Mouse (Mus musculus) embryo, embryonic 9.5 days (tissue): ENCODE data around the gene 4931429L15Rik.
"Not testable (repeated sequence)": the region's sequence is repeated elsewhere in the genome, so short reads cannot be mapped to it uniquely, and the experiment has no call there.

Source experiments
- DNase-seq: peaks from one replicate; pipeline ENCODE4 v3.0.0-alpha.2; 2017; ENCODE audit errors: extremely low spot score

The 4931429L15Rik gene

DNA sequence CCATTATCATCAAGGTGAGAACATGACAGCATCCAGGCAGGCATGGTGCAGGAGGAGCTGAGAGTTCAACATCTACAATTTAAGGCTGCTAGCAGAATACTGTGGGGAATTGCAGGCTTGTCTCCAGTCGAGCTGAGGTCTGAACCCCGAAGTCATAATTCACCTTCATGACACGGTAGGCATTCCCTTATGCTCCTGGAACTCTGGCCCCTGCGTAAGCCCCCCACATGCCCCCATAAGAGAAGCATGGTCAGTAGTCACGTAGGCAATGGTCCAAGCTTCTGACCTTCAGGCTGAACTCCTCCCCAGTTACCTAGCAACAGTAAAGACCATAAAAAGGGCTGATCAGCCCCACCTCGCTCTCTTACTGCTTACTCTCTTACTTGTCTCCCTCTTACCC lies at the start of gene 4931429L15Rik:
Gene 4931429L15Rik, minus strand, starts transcription at position 101 of the 400 bp plus-strand sequence.
- DNase-seq = not testable (repeated sequence)

DNA sequence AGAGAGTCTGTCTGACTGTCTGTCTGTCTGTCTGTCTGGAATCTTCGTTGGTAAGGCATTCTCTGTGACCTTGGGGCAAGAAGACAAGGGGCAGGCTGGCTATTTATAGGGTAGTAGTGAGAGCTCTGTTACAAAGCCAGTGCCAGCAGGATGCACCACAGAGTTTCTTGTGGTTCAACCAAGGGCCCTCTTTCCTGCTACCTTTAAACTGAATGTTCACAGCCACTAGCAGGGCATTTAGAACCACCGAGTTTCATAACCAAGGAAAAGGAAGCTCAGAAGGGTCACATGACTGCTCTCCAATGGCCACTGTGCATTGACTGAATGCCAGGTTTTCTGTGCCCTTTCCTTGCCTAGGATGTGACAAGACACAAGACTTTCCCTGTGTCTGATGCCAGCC lies 42.7 kb upstream of the 4931429L15Rik start:
- DNase-seq = no peak

GRCm38 (mm10) chr9:46361461-46362111 lies 41.8 kb upstream of the 4931429L15Rik start:
- DNase-seq = no peak

GRCm38 (mm10) chr9:46353992-46354391 lies 34.2 kb upstream of the 4931429L15Rik start:
- DNase-seq = peak; percentile 75

DNA sequence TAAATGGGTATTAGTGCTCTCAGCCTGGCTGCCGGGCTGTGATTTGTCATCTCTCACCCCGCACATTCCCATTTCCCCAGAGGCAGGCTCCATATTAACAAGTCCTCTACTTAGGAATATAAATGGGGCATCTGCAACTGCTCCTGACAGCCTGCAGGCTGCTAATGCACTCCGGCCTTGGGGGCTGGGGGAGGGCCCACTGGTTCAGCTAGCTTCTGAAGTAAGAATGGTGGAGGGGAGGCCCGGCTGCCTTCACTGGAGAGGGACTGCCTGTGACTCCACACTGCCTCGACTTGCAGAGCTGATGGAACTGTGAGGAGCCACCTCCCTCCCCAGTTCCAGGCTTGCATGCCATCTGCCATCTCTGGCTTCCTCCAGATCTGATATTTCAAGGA lies 33.5 kb upstream of the 4931429L15Rik start:
- no peak for DNase-seq

DNA sequence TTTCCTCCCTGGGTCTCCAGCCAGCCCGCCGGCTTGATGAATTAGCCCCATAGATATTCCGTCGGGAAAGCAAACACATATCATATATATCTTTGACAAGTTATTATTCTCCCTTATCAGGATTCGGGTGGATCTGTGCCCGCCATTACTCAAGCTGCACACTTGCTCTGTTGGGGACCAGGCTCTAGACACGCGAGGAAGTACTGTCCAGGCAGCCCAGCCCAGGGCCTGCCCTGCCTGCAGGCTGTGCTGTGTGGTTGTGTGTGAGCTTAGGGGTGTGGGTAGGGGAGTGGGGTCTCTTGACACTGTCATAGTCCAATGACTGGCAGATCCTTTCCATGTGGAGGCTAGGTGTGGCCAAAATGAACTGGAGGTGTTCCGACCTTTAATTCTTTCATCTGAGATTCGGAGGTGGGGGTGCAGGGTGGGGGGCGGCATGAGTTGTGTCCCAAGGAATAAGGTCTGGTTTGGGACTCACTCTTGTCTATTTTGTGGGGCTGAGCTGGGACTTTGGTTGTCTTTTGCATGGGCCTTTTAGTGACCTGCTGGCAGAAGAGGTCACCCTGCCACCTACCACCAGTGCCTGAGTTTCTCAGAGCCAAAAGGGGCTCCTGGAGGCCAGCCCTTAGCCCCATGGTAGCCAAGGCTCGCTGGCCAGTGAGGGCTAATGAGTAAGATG lies 33.0 kb upstream of the 4931429L15Rik start:
- DNase-seq = no peak

DNA sequence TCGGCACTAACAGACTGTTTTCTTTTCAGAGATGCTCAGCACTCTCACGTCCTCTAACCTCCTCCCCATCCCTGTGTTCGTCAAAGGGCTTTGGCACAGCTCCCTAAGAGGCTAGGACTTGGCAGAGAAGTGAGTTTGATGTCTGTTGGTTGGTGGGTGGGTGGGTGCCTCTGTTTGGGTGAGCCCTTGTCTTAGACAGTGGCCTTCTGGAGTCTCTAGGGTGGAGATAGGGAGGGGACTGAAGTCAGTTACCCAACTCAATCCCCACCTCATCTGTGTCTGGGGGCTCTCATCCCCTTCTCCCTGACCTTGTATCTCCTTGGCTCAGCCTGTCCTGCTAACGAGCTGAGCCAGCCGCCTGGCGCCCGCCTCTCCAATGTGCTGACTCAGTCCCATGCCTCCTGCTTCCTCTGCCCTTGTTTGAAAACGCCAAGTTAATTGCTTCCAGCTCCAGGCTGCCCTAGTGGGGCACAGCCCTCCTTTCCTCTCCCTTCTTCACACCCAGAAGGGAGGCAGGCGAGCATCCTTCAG lies 30.7 kb upstream of the 4931429L15Rik start:
- DNase-seq = no peak

DNA sequence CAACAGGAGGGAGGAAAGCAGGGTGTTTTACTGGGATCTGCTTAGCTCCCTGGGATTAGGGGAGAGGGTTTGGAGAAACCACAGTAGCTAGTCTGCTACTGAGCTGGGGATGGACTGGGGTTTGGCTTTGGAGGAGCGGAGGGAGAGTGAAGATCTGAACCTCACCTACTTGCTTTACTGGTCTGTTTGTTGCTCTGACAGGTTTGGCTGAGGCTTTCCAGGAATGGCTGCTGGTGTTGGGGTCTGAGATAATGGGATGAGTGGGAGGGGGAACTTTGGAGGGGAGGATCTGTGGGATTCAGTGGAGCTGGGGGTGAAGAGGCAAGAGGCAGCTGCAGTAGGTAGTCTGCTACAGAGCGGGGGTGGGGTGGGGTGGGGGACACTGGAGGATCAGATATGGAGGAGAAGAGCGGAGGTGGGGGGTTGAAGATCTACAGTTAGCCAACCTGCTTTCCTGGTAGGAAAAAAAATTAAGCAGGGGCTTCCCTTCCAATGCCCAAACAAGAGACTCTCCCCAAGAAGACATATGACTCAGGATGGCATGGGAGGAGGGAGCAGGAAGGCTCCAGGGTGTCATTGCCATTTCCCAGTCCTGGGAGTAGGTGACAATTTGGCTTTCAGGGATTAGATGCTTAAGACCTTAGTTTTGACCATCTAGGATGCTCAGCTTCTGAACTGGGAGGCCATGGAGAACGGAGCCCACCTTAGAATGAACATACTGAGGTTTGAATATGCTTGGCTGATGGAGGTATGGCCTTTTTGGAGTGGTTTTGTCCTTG lies 26.3 kb upstream of the 4931429L15Rik start:
- DNase-seq = no peak

GRCm38 (mm10) chr9:46339051-46339652 lies 19.4 kb upstream of the 4931429L15Rik start:
- no peak for DNase-seq

DNA sequence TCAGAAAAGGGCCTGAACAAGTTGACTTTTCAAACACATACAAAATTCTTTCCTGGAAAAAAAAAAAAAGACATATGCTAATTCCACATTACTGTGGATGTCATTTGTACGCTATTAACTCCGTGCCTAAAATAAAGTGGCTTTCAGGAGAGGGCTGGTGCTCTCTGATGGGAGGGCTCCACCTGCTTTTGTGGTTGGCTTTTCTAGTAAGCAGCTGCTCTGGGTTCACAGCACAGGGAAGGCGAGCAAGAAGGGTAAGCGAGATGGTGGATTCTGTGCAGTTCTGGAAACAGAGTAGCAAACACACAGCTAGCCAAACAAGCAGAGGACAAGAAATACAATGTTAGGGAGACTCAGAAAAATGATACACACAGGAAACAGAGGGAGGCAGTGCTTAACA lies 18.6 kb upstream of the 4931429L15Rik start:
- DNase-seq = no peak

- peak; percentile 63 for DNase-seq
Measured at GRCm38 (mm10) chr9:46337852-46338291, 18.1 kb upstream of the 4931429L15Rik start.

GRCm38 (mm10) chr9:46337331-46337730 lies 17.5 kb upstream of the 4931429L15Rik start:
- DNase-seq = no peak

GRCm38 (mm10) chr9:46336294-46336693 lies 16.5 kb upstream of the 4931429L15Rik start:
- DNase-seq = not testable (repeated sequence)

- DNase-seq = no peak
Measured at GRCm38 (mm10) chr9:46335461-46335995, 15.7 kb upstream of the 4931429L15Rik start.

DNA sequence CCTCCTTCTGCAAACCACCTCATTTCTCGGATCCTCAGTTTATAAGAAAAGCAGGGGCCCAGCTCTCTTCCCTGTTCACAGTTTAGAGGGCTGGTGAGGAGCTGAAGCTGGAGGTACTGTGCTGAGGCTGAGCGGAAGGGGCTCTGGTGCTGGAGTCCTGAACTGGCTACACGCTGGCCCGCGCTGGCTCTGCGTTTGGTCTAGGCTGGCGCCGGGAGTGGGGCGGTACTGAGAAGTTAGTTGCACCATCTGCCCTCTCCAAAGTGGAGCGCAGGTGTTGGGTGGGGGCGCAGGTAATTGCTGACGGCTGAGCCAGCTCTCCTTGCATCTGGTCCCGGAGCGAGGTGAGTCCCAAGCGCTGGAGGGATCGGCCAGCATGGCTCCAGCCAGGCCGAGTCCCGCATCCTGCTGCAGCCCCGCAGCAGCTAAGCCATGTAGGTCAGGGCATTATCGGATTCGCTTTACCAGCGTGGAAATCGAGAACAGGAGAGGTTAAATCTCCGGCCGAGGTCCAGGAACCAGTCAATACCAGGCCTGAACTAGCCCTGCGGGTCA lies 14.8 kb upstream of the 4931429L15Rik start:
- DNase-seq = no peak

DNA sequence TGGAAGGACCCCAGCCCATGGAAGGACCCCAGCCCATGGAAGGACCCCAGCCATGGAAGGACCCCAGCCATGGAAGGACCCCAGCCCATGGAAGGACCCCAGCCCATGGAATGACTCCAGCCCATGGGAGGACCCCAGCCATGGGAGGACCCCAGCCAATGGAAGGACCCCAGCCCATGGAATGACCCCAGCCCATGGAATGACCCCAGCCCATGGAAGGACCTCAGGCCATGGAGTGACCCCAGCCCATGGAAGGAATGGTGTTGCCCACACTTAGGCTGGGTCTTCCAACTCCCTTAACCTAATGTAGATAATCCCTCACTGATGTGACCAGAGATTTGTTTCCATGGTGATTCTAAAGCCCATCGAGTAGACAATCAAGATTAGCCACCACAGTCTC lies 11.5 kb upstream of the 4931429L15Rik start:
- DNase-seq = no peak

- no peak for DNase-seq
Measured at GRCm38 (mm10) chr9:46330586-46330895, 10.8 kb upstream of the 4931429L15Rik start.

DNA sequence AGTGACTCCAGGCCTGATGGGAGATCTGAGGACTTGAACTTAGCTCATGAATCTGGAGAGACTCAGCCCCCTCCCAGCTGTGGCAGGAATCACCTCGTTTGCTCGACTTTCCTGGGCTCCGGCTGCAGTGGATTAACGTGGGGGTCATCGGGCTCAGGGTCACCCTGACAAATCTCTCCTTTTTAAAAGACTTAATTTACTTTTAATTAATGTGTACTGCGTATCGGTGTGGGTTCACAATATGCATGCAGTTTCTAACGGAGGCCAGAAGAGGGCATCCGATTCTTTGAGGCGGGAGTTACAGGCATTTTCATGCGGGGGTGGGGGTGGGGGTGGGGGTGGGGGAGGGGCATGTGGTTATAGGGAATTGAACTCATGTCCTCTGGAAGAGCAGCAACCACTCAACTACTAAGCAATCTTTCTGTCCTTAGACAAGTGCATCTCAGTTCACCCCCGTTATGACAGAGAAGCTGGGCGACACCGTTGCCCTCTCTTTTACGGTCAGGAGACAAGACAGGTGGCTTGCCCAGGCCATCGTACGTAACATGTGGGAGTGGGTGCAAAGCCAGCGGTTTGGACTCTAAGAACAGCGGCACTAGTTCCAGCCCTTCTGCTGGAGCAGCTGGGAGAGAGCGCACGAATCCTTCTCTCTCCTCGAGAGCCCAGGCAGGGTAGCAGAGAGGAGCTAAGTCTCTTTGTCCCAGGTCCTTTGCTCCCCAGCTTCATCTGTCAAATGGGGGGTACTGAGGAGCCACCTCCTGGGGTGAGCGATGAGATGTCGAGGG lies 10.2 kb upstream of the 4931429L15Rik start:
- no peak for DNase-seq

DNA sequence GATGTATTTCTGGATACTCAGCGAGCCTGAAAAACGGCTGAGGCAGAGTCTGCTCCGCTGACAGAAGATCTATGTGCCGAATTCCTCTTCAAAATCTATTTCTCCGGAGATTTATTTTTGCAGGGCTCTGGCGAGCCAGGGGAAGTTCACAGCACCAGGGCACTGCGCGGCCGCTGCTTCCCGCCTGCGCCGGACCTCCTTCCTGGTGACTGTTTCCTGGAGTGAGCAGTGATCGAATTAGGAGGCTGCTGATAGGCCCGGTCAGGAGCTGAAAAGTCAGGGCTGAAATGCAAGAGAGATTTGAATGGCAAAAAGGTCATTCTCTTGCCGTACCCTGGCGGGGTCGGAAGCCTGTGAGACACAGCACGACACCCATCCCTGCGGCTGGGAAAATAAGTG lies 9.5 kb upstream of the 4931429L15Rik start:
- peak; percentile 77 for DNase-seq

DNA sequence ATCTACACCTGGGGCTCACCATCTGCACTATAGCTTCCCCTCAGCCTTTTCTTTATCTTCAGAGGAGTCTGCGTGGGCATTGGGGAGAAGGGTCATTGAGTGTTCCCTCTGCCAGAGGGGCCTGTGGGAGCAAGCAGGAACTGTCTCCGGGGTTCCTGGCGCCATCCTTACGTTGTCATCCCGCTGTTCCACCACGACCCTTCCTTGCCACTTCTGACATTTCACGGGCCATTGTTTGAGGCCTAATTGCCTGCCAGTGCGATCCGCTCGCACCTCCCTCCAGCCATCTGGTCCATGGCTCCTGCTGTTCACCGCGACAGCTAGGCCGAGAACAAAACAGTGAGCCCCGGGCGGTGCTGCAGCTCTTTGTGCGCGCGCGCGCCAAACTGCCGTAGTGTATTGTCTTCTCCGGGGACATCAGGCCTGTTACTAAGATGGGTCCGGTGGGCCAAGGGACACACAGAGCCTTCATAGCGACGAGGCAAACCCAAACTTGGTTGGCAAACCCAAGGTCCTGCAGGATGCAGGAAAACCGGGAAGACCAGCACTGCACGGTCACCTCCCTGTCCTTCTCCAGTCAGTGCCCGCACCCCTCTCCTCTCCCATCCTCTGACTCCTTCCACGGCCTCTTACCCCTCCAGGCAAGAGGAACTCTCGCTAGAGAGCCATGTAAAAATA lies 8.9 kb upstream of the 4931429L15Rik start:
- peak; percentile 86 for DNase-seq
